Mouse (Mus musculus) thymus, adult 2 months (tissue): ENCODE measurements at regions not wholly inside any gene's neighbourhood (a gene's known extent, or its start where the extent isn't known, plus 50 kb on each side); places are given as distances from the start of the nearest gene placed in this dataset.

Experiments
- CTCF ChIP-seq: fragments of 200-500 bp; IDR thresholded peaks from 2 replicates; pipeline ENCODE4 v1.5.1; 2012; ENCODE audit warnings: mild to moderate bottlenecking, control low read depth, low read length, moderate library complexity, borderline replicate concordance; ENCODE audit not compliant: control insufficient read depth, poor library complexity, insufficient read depth; ENCODE audit errors: extremely low read depth
- POLR2A ChIP-seq: fragments of 200-500 bp; IDR thresholded peaks from 2 replicates; pipeline ENCODE4 v1.6.1; 2012; ENCODE audit warnings: mild to moderate bottlenecking, low read length, control low read depth, moderate library complexity; ENCODE audit not compliant: control insufficient read depth, poor library complexity, insufficient read depth; ENCODE audit errors: extremely low read depth

GRCm38 (mm10) chr8:109081295-109081694 lies 412.5 kb upstream of the Pmfbp1 start:
- no peak for TF ChIP-seq CTCF
- no peak for TF ChIP-seq POLR2A
